Mouse (Mus musculus) neural tube, embryonic 15.5 days (tissue): ENCODE measurements at regions not wholly inside any gene's neighbourhood (a gene's known extent, or its start where the extent isn't known, plus 50 kb on each side); places are given as distances from the start of the nearest gene placed in this dataset.

ENCODE experiments used
- ATAC-seq: fragments of 200-750 bp; cut with Nextera tagmentation; 2 replicates; pipeline ENCODE4 v1.8.0; 2017; ENCODE audit warnings: mild to moderate bottlenecking, moderate TSS enrichment, moderate library complexity; ENCODE audit not compliant: low FRiP score
- H3K27ac ChIP-seq: fragments of 300-500 bp; sonication (generic); replicated peaks from 2 replicates; pipeline ENCODE4 v1.5.1; 2015; ENCODE audit warnings: mild to moderate bottlenecking, inconsistent platforms
- H3K27me3 ChIP-seq: fragments of 300-500 bp; sonication (generic); replicated peaks from 2 replicates; pipeline ENCODE4 v1.6.1; 2015; ENCODE audit warnings: inconsistent platforms
- H3K36me3 ChIP-seq: fragments of 300-500 bp; sonication (generic); 2 replicates; pipeline ENCODE4 v1.6.1; 2015; ENCODE audit warnings: inconsistent platforms
- H3K4me1 ChIP-seq: fragments of 300-500 bp; sonication (generic); 2 replicates; pipeline ENCODE4 v1.6.1; 2015; ENCODE audit warnings: inconsistent platforms
- H3K4me2 ChIP-seq: fragments of 300-500 bp; sonication (generic); 2 replicates; pipeline ENCODE4 v1.6.1; 2015; ENCODE audit warnings: inconsistent platforms, mild to moderate bottlenecking, moderate library complexity
- H3K4me3 ChIP-seq: fragments of 300-500 bp; sonication (generic); replicated peaks from 2 replicates; pipeline ENCODE4 v1.5.1; 2015; ENCODE audit warnings: mild to moderate bottlenecking, inconsistent platforms
- H3K9ac ChIP-seq: fragments of 300-500 bp; sonication (generic); replicated peaks from 2 replicates; pipeline ENCODE4 v1.6.1; 2015; ENCODE audit warnings: mild to moderate bottlenecking, inconsistent platforms
- H3K9me3 ChIP-seq: fragments of 300-500 bp; sonication (generic); replicated peaks from 2 replicates; pipeline ENCODE4 v1.6.1; 2016; ENCODE audit warnings: inconsistent platforms
- WGBS: fragments of 180-500 bp; shearing (Covaris S2); methylation state at CpG from one replicate; pipeline ENCODE4 v1.1.7; 2015; ENCODE audit warnings: mixed read lengths; 5-methylcytosine and 5-hydroxymethylcytosine counted together

- Histone ChIP-seq H3K27ac (peak overlapping the region; percentile 69), H3K9me3 (no peaks in the 10 kb centered on the region; the same call in 1 of the 2 replicates), H3K9ac (no peak overlapping the region), H3K27me3 (no peaks in the 10 kb centered on the region), H3K4me3 (no peak overlapping the region), H3K36me3 (no peaks in the 10 kb centered on the region), H3K4me2 (no peak overlapping the region), H3K4me1 (peaks cover 8% of the 10 kb centered on the region; the same call in 1 of the 2 replicates)
- 59% methylated on average over 19 of the region's 19 CpGs for WGBS
- ATAC-seq = peak; percentile 48
Observed at GRCm38 (mm10) chr13:107923129-107924114, 120.8 kb upstream of the Smim15 start.

GRCm38 (mm10) chr13:107919403-107919802 is 124.8 kb upstream of the Smim15 start:
- Histone ChIP-seq H3K4me1 (peaks cover 8% of the 10 kb centered on the region; the same call in 1 of the 2 replicates), H3K4me3 (no peak overlapping the region), H3K27me3 (no peaks in the 10 kb centered on the region), H3K27ac (no peak overlapping the region), H3K9me3 (no peaks in the 10 kb centered on the region; the same call in 1 of the 2 replicates), H3K4me2 (no peak overlapping the region), H3K9ac (no peak overlapping the region), H3K36me3 (no peaks in the 10 kb centered on the region)
- 89% methylated on average over 3 of the region's 3 CpGs for WGBS
- ATAC-seq = no peak

- Histone ChIP-seq H3K4me3 (no peak overlapping the region), H3K27me3 (no peaks in the 10 kb centered on the region), H3K9ac (no peak overlapping the region), H3K4me1 (peaks cover 5% of the 10 kb centered on the region; the same call in 1 of the 2 replicates), H3K27ac (no peak overlapping the region), H3K9me3 (no peaks in the 10 kb centered on the region; the same call in 1 of the 2 replicates), H3K36me3 (no peaks in the 10 kb centered on the region), H3K4me2 (no peak overlapping the region)
- ATAC-seq = no peak
- WGBS = 83% methylated on average over 7 of the region's 7 CpGs
Observed at GRCm38 (mm10) chr13:107918478-107918877, 125.8 kb upstream of the Smim15 start.

- H3K4me3 ChIP-seq = no peak overlapping the region
- no peak overlapping the region for H3K27ac ChIP-seq
- H3K36me3 ChIP-seq = no peaks in the 10 kb centered on the region
- ATAC-seq = no peak
- WGBS = 95% methylated on average over 10 of the region's 10 CpGs
- no peaks in the 10 kb centered on the region; the same call in 1 of the 2 replicates for H3K9me3 ChIP-seq
- no peak overlapping the region for H3K9ac ChIP-seq
- no peak overlapping the region for H3K4me2 ChIP-seq
- H3K27me3 ChIP-seq = no peaks in the 10 kb centered on the region
- H3K4me1 ChIP-seq = peaks cover 1% of the 10 kb centered on the region; the same call in 1 of the 2 replicates
Observed at GRCm38 (mm10) chr13:107918065-107918464, 126.2 kb upstream of the Smim15 start.

- Histone ChIP-seq H3K27me3 (no peaks in the 10 kb centered on the region), H3K4me1 (no peaks in the 10 kb centered on the region), H3K27ac (no peak overlapping the region), H3K4me2 (no peak overlapping the region), H3K9me3 (no peaks in the 10 kb centered on the region; the same call in 1 of the 2 replicates), H3K4me3 (no peak overlapping the region), H3K36me3 (no peaks in the 10 kb centered on the region), H3K9ac (no peak overlapping the region)
- WGBS = 89% methylated on average over 3 of the region's 3 CpGs
- ATAC-seq = no peak
Observed at GRCm38 (mm10) chr13:107917564-107917963, 126.7 kb upstream of the Smim15 start.

GRCm38 (mm10) chr13:107910125-107910524 is 134.1 kb upstream of the Smim15 start:
- Histone ChIP-seq H3K27ac (no peak overlapping the region), H3K4me1 (peaks cover 13% of the 10 kb centered on the region), H3K27me3 (no peaks in the 10 kb centered on the region), H3K4me3 (no peak overlapping the region), H3K9me3 (no peaks in the 10 kb centered on the region), H3K36me3 (no peaks in the 10 kb centered on the region), H3K9ac (no peak overlapping the region), H3K4me2 (no peak overlapping the region)
- WGBS = 61% methylated on average over 7 of the region's 7 CpGs
- no peak for ATAC-seq

DNA sequence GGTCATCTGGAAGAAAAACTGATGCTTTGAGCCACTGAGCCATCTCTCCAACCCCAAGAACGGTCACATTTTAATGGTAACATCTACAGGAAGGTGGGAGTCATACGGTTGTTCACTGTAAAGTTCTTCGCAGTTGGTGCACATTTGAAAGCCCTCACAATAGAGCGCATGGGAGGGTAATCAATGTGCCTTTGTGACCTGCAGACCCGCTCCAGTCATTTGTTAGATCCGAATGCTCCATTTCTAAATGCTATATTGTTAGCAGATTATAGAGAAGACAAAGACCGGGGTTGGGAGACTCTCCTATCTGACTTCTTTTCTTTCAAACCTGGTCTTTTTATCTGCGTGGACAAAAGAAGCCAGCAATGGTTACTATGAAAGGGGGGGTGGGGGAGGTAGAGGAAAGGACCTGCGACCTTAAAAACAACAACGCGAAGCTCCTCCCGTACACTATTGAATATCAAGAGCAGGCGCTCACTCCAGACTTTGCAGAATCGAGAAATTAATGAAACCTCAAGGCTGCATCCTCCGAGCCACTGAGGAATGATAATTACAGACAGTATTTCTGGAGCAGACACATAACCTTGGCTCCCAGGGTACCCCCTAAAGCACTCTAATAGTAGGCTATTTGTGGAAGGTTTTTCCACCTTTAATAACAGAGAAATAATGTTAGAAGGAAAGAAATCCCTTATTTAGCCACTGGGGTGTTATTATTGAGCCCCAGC is 134.7 kb upstream of the Smim15 start:
- 0 out of 2 replicates have a peak, but pooled peaks have one; percentile 50 for ATAC-seq
- Histone ChIP-seq H3K36me3 (no peaks in the 10 kb centered on the region), H3K27ac (no peak overlapping the region), H3K4me2 (no peak overlapping the region), H3K27me3 (no peaks in the 10 kb centered on the region), H3K4me3 (no peak overlapping the region), H3K9me3 (no peaks in the 10 kb centered on the region), H3K4me1 (peaks cover 13% of the 10 kb centered on the region), H3K9ac (no peak overlapping the region)
- 25% methylated on average over 15 of the region's 15 CpGs for WGBS

- no peak overlapping the region for H3K4me2 ChIP-seq
- no peak for ATAC-seq
- no peaks in the 10 kb centered on the region for H3K9me3 ChIP-seq
- no peak overlapping the region for H3K9ac ChIP-seq
- no peaks in the 10 kb centered on the region for H3K36me3 ChIP-seq
- H3K4me3 ChIP-seq = no peak overlapping the region
- peaks cover 20% of the 10 kb centered on the region for H3K4me1 ChIP-seq
- no peak overlapping the region for H3K27ac ChIP-seq
- no peaks in the 10 kb centered on the region for H3K27me3 ChIP-seq
- 94% methylated on average over 5 of the region's 5 CpGs for WGBS
Observed at GRCm38 (mm10) chr13:107907966-107908365, 136.3 kb upstream of the Smim15 start.

GRCm38 (mm10) chr13:107904851-107905250 is 139.4 kb upstream of the Smim15 start:
- ATAC-seq = no peak
- 91% methylated on average over 4 of the region's 4 CpGs for WGBS
- H3K27ac ChIP-seq = no peak overlapping the region
- no peaks in the 10 kb centered on the region for H3K36me3 ChIP-seq
- no peak overlapping the region for H3K4me3 ChIP-seq
- no peaks in the 10 kb centered on the region for H3K9me3 ChIP-seq
- peaks cover 17% of the 10 kb centered on the region for H3K4me1 ChIP-seq
- no peaks in the 10 kb centered on the region for H3K27me3 ChIP-seq
- H3K9ac ChIP-seq = no peak overlapping the region
- no peak overlapping the region for H3K4me2 ChIP-seq

- H3K36me3 ChIP-seq = no peaks in the 10 kb centered on the region
- H3K27ac ChIP-seq = no peak overlapping the region
- no peaks in the 10 kb centered on the region for H3K27me3 ChIP-seq
- WGBS = 76% methylated on average over 14 of the region's 14 CpGs
- no peak overlapping the region for H3K9ac ChIP-seq
- ATAC-seq = no peak
- H3K9me3 ChIP-seq = no peaks in the 10 kb centered on the region
- H3K4me1 ChIP-seq = 0 out of 2 replicates have a peak, but pooled peaks cover 11% of the 10 kb centered on the region
- no peak overlapping the region for H3K4me2 ChIP-seq
- H3K4me3 ChIP-seq = no peak overlapping the region
Observed at GRCm38 (mm10) chr13:107904051-107904740, 140.1 kb upstream of the Smim15 start.
